In the genomic region with DNA sequence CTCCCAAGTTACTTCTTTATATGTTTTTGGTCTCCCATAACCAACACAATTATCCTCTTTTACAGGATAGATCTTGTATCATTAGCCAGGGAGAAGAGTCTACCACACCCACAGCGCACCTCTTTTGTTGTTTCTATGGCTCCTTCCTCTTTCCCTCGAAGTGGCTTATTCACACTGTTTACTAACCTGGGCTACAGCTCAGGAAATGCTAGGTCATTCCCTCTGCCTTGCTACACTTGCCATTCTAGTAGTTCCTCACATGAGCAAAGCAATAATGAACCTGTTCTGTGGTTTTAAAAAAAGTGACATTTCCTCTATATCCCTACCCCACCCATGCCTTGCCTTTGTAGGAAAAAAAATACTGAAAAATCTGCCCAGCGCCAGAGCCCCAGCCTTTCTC, we compare ENCODE assay signal across 29 mouse cellular contexts. TPM values are rescaled to one million over a fixed set of nuclear protein-coding genes. Genes with fewer than 3 reads are reported as not detected.
"Had no signal": no experiment of that assay in that cellular context is flagged by ENCODE, and none has a peak within 500 bp of the region (broad histone marks: within the 10 kb centered on the region; RNA-seq: fewer than 3 reads in every experiment).

No protein-coding gene starts in this region.

- H3K27me3 ChIP-seq: kidney, embryonic 15.5 days; limb, embryonic 12.5 days; limb, embryonic 15.5 days; lung, embryonic 15.5 days; midbrain, embryonic 12.5 days; stomach, embryonic 15.5 days had no signal

- H3K27ac ChIP-seq: kidney, embryonic 15.5 days; limb, embryonic 12.5 days; limb, embryonic 15.5 days; liver, embryonic 14.5 days; lung, embryonic 15.5 days; midbrain, embryonic 12.5 days; stomach, embryonic 15.5 days had no signal

- H3K4me3 ChIP-seq: kidney, embryonic 15.5 days; limb, embryonic 12.5 days; limb, embryonic 15.5 days; lung, embryonic 15.5 days; midbrain, embryonic 12.5 days; myocyte; stomach, embryonic 15.5 days had no signal

- DNase-seq: kidney, adult 2 months; kidney, postnatal 10 days; kidney, postnatal 36 days; left cerebral cortex, postnatal 4 days; lung, adult 18-20 months; lung, postnatal 10 days; lung, postnatal 36 days; retina, postnatal 1 day; right cerebral cortex, postnatal 25 days; spleen, adult 18-20 months; thymus, adult 18-20 months; thymus, postnatal 4 days had no signal

- H3K4me2 ChIP-seq: kidney, embryonic 15.5 days; limb, embryonic 12.5 days; limb, embryonic 15.5 days; liver, embryonic 11.5 days; lung, embryonic 15.5 days; midbrain, embryonic 12.5 days; stomach, embryonic 15.5 days had no signal

- H3K4me1 ChIP-seq: kidney, embryonic 15.5 days; limb, embryonic 12.5 days; limb, embryonic 15.5 days; lung, embryonic 15.5 days; midbrain, embryonic 12.5 days; stomach, embryonic 15.5 days had no signal

- H3K36me3 ChIP-seq: kidney, embryonic 15.5 days; limb, embryonic 12.5 days; limb, embryonic 15.5 days; lung, embryonic 15.5 days; midbrain, embryonic 12.5 days; stomach, embryonic 15.5 days had no signal

- ATAC-seq: midbrain, embryonic 16.5 days had no signal

- H3K9ac ChIP-seq: kidney, embryonic 15.5 days; limb, embryonic 12.5 days; limb, embryonic 15.5 days; liver, embryonic 14.5 days; lung, embryonic 15.5 days; midbrain, embryonic 12.5 days; stomach, embryonic 15.5 days had no signal

- H3K9me3 ChIP-seq: kidney, embryonic 15.5 days; limb, embryonic 12.5 days; limb, embryonic 15.5 days; lung, embryonic 15.5 days; midbrain, embryonic 12.5 days; stomach, embryonic 15.5 days had no signal

RNA-seq across cellular contexts. Expression of gene Abo, which starts 1.9 kb away (rescaled TPM):
- total RNA-seq: layer of hippocampus, adult 18-20 months; layer of hippocampus, postnatal 14 days; left cerebral cortex, adult 8-10 months; left cerebral cortex, postnatal 14 days; left cerebral cortex, postnatal 4 days; monocyte, adult 5-6 weeks had no signal
- polyA plus RNA-seq: kidney, adult 2 months; kidney, embryonic 15.5 days; limb, embryonic 12.5 days; limb, embryonic 15.5 days; liver, embryonic 11.5 days; liver, embryonic 14.5 days; lung, embryonic 15.5 days; midbrain, embryonic 12.5 days; midbrain, embryonic 16.5 days; myocyte; neural tube, embryonic 11.5 days; neural tube, embryonic 14.5 days had no signal
